Mouse (Mus musculus): Measurements from ENCODE around the gene Olfr487.
"Not testable (repeated sequence)": the region's sequence is repeated elsewhere in the genome, so short reads cannot be mapped to it uniquely, and the experiment has no call there.

Gene Olfr487

GRCm38 (mm10) chr7:108214536-108214935, at the start of gene Olfr487:
TSS of gene Olfr487 (minus strand) at chr7:108214636.
- DNase-seq (ENCODE audit: low spot score) = not testable (repeated sequence)

- DNase-seq (ENCODE audit: low spot score) = no peak
Measured at GRCm38 (mm10) chr7:108258247-108258646, 43.8 kb upstream of the Olfr487 start, which contains the start of gene Olfr488. TSS of gene Olfr488 (minus strand) at chr7:108258347.

GRCm38 (mm10) chr7:108233551-108233950, 19.1 kb upstream of the Olfr487 start:
- DNase-seq (ENCODE audit: low spot score) = no peak

GRCm38 (mm10) chr7:108196938-108197337, 17.5 kb downstream of the Olfr487 start:
- no peak for DNase-seq (ENCODE audit: low spot score)

GRCm38 (mm10) chr7:108196337-108196736, 18.1 kb downstream of the Olfr487 start:
- DNase-seq (ENCODE audit: low spot score) = not testable (repeated sequence)

- not testable (repeated sequence) for DNase-seq (ENCODE audit: low spot score)
Measured at GRCm38 (mm10) chr7:108192714-108193113, 21.7 kb downstream of the Olfr487 start.

GRCm38 (mm10) chr7:108191196-108191595, 23.2 kb downstream of the Olfr487 start:
- DNase-seq (ENCODE audit: low spot score) = not testable (repeated sequence)

- not testable (repeated sequence) for DNase-seq (ENCODE audit: low spot score)
Measured at GRCm38 (mm10) chr7:108185237-108185636, 29.2 kb downstream of the Olfr487 start.

- DNase-seq (ENCODE audit: low spot score) = not testable (repeated sequence)
Measured at GRCm38 (mm10) chr7:108184401-108184800, 30.0 kb downstream of the Olfr487 start.

- not testable (repeated sequence) for DNase-seq (ENCODE audit: low spot score)
Measured at GRCm38 (mm10) chr7:108172642-108173041, 41.8 kb downstream of the Olfr487 start, which contains the start of gene Olfr486. TSS of gene Olfr486 (minus strand) at chr7:108172742.

GRCm38 (mm10) chr7:108159771-108160170, 54.7 kb downstream of the Olfr487 start, which contains the start of gene Olfr485:
TSS of gene Olfr485 (minus strand) at chr7:108159871.
- DNase-seq (ENCODE audit: low spot score) = no peak

Measured in testis, postnatal 10 days (tissue).